In genomic region chr7:144896294-144897218, GRCm38 (mm10) we compare ENCODE assay signal across 8 mouse cellular contexts. TPM values are rescaled to one million over a fixed set of nuclear protein-coding genes. Genes with fewer than 3 reads are reported as not detected.
DNase-seq lines count a peak whose midpoint lies in the region; ATAC-seq and TF ChIP-seq lines count a peak whose summit lies in the region.

Gene Fgf15 (plus strand): TSS chr7:144896531.

- peak within 1 kb of the TSS; percentile 49 for H3K4me3 ChIP-seq in heart, embryonic 11.5 days (ENCODE audit: low read depth, low read length)
- peak within 1 kb of the TSS; percentile 72 for H3K4me3 ChIP-seq in G1E (ENCODE audit: low read depth, low read length)
- peak within 1 kb of the TSS; percentile 53 for H3K4me3 ChIP-seq in forebrain, embryonic 12.5 days (replicated peaks)
- H3K4me3 ChIP-seq in limb, embryonic 11.5 days (ENCODE audit: low read depth, low read length): peak within 1 kb of the TSS; percentile 29
- H3K4me3 ChIP-seq in neural tube, embryonic 13.5 days: peak within 1 kb of the TSS; percentile 46

- H3K27ac ChIP-seq in heart, embryonic 11.5 days (ENCODE audit: low read depth, low read length): no peak within 1 kb of the TSS
- peak within 1 kb of the TSS; percentile 85 for H3K27ac ChIP-seq in forebrain, embryonic 12.5 days
- H3K27ac ChIP-seq in limb, embryonic 11.5 days (replicated peaks; ENCODE audit: low read depth, low read length): no peak within 1 kb of the TSS
- H3K27ac ChIP-seq in neural tube, embryonic 13.5 days (replicated peaks): peak within 1 kb of the TSS; percentile 83

- intact Hi-C loops in heart, postnatal 25 days (cut with DNase I): no loop called here

- under 1% methylated on average over 65 of the region's 65 CpGs for WGBS in heart, embryonic 11.5 days (ENCODE audit: insufficient replicate concordance)
- whole genome bisulfite sequencing in forebrain, embryonic 12.5 days: under 1% methylated on average over 65 of the region's 65 CpGs
- WGBS in limb, embryonic 11.5 days: under 1% methylated on average over 65 of the region's 65 CpGs
- WGBS in neural tube, embryonic 13.5 days: under 1% methylated on average over 65 of the region's 65 CpGs

- peak within 1 kb of the TSS; percentile 40; the same call in 1 of the 2 replicates for H3K9ac ChIP-seq in heart, embryonic 11.5 days (ENCODE audit: low read depth, low read length)
- H3K9ac ChIP-seq in forebrain, embryonic 12.5 days: peak within 1 kb of the TSS; percentile 68
- H3K9ac ChIP-seq in limb, embryonic 11.5 days (ENCODE audit: low read length): peak within 1 kb of the TSS; percentile 8; the same call in 1 of the 2 replicates
- peak within 1 kb of the TSS; percentile 71 for H3K9ac ChIP-seq in neural tube, embryonic 13.5 days

- H3K36me3 ChIP-seq in heart, embryonic 11.5 days (ENCODE audit: control insufficient read depth, insufficient read depth, low read length): no peaks in the 10 kb centered on the region
- peaks cover 55% of the 10 kb centered on the region for H3K36me3 ChIP-seq in G1E (replicated peaks)
- no peaks in the 10 kb centered on the region for H3K36me3 ChIP-seq in forebrain, embryonic 12.5 days (replicated peaks)
- H3K36me3 ChIP-seq in limb, embryonic 11.5 days (ENCODE audit: control insufficient read depth, insufficient read depth, low read length): no peaks in the 10 kb centered on the region; the same call in 1 of the 2 replicates
- H3K36me3 ChIP-seq in neural tube, embryonic 13.5 days: no peaks in the 10 kb centered on the region

- DNase-seq in heart, postnatal 25 days (ENCODE audit: low spot score): no peak
- DNase-seq in G1E (ENCODE audit: low spot score): peak; percentile 83
- peak; percentile 63 for DNase-seq in limb, embryonic 11.5 days (ENCODE audit: low spot score)
- no peak for DNase-seq in adrenal gland, postnatal 25 days
- no peak for DNase-seq in lung, postnatal 10 days

- no peak for TF ChIP-seq CTCF in G1E (IDR thresholded peaks at IDR 0.05; ENCODE audit: low read depth, low read length)

- peaks cover 17% of the 10 kb centered on the region for H3K4me1 ChIP-seq in heart, embryonic 11.5 days (ENCODE audit: control insufficient read depth, insufficient read depth, low read length)
- H3K4me1 ChIP-seq in G1E (ENCODE audit: insufficient read depth, low read depth, low read length): peaks cover 69% of the 10 kb centered on the region
- H3K4me1 ChIP-seq in forebrain, embryonic 12.5 days: peaks cover 49% of the 10 kb centered on the region
- peaks cover 5% of the 10 kb centered on the region for H3K4me1 ChIP-seq in limb, embryonic 11.5 days (ENCODE audit: control insufficient read depth, insufficient read depth, low read length)
- peaks cover 42% of the 10 kb centered on the region for H3K4me1 ChIP-seq in neural tube, embryonic 13.5 days (replicated peaks)

- H3K27me3 ChIP-seq in heart, embryonic 11.5 days (ENCODE audit: control insufficient read depth, insufficient read depth, low read length): peaks cover 59% of the 10 kb centered on the region
- H3K27me3 ChIP-seq in G1E (ENCODE audit: insufficient read depth, low read length): no peaks in the 10 kb centered on the region
- H3K27me3 ChIP-seq in forebrain, embryonic 12.5 days: peaks cover 71% of the 10 kb centered on the region
- peaks cover 50% of the 10 kb centered on the region for H3K27me3 ChIP-seq in limb, embryonic 11.5 days (ENCODE audit: control insufficient read depth, insufficient read depth, low read length)
- peaks cover 50% of the 10 kb centered on the region for H3K27me3 ChIP-seq in neural tube, embryonic 13.5 days

- H3K4me2 ChIP-seq in heart, embryonic 11.5 days: peak within 1 kb of the TSS; percentile 92
- H3K4me2 ChIP-seq in forebrain, embryonic 12.5 days: peak within 1 kb of the TSS; percentile 79
- H3K4me2 ChIP-seq in limb, embryonic 11.5 days (ENCODE audit: low read depth, severe bottlenecking): peak within 1 kb of the TSS; percentile 60
- H3K4me2 ChIP-seq in neural tube, embryonic 13.5 days: peak within 1 kb of the TSS; percentile 80

- 0 out of 2 replicates have a peak, but pooled peaks have one; percentile 20 for ATAC-seq in heart, embryonic 11.5 days (replicated peaks; ENCODE audit: insufficient number of reproducible peaks, low FRiP score, low TSS enrichment)
- peak; percentile 25; the same call in 1 of the 2 replicates for ATAC-seq in G1E (ENCODE audit: extremely low read depth, insufficient number of reproducible peaks, low FRiP score, poor library complexity, severe bottlenecking)
- peak; percentile 24 for ATAC-seq in forebrain, embryonic 12.5 days (ENCODE audit: low FRiP score)
- 0 out of 2 replicates have a peak, but pooled peaks have one; percentile 28 for ATAC-seq in limb, embryonic 11.5 days (ENCODE audit: insufficient number of reproducible peaks, low FRiP score, low TSS enrichment, low read depth)
- 0 out of 2 replicates have a peak, but pooled peaks have one; percentile 14 for ATAC-seq in neural tube, embryonic 13.5 days (ENCODE audit: low read depth)

- H3K9me3 ChIP-seq in heart, embryonic 11.5 days (replicated peaks; ENCODE audit: control insufficient read depth, low read length): no peaks in the 10 kb centered on the region
- no peaks in the 10 kb centered on the region for H3K9me3 ChIP-seq in G1E (replicated peaks)
- no peaks in the 10 kb centered on the region for H3K9me3 ChIP-seq in forebrain, embryonic 12.5 days
- no peaks in the 10 kb centered on the region for H3K9me3 ChIP-seq in limb, embryonic 11.5 days (ENCODE audit: control insufficient read depth, low read length)
- no peaks in the 10 kb centered on the region for H3K9me3 ChIP-seq in neural tube, embryonic 13.5 days

RNA-seq across cellular contexts. Expression of gene Fgf15, which starts in this region (rescaled TPM):
- polyA plus RNA-seq in heart, embryonic 11.5 days (2014; fragmentation: Nextera tagmentation; extraction: Ambion mirVana): 0.11 and 0.13 TPM in 2 replicates
- total RNA-seq in heart, postnatal 25 days (2021): not detected
- total RNA-seq in G1E (2014; fragmentation: Nextera tagmentation): 121 and 129 TPM in 2 replicates
- 34.6 and 38.9 TPM in 2 replicates for total RNA-seq in G1E (2017)
- 39.2 and 48.5 TPM in 2 replicates for polyA plus RNA-seq in G1E (2012)
- polyA plus RNA-seq in forebrain, embryonic 12.5 days (2016; fragmentation: Nextera tagmentation; extraction: Ambion mirVana): 69.9 and 94.0 TPM in 2 replicates
- 0.47 and 0.52 TPM in 2 replicates for polyA plus RNA-seq in limb, embryonic 11.5 days (2014; fragmentation: Nextera tagmentation; extraction: Ambion mirVana)
- 27.4 and 29.1 TPM in 2 replicates for polyA plus RNA-seq in neural tube, embryonic 13.5 days (2015; fragmentation: Nextera tagmentation; extraction: Ambion mirVana)
- not detected in 2 replicates for total RNA-seq in adrenal gland, postnatal 25 days (2021)

Comparison
In these comparisons a context has a peak if more than half of its experiments do, and no peak if none do; other contexts are left out.
1. RNA of gene Fgf15 (total RNA-seq): 34.6 to 129 TPM in G1E; not detected in heart, postnatal 25 days and not detected in adrenal gland, postnatal 25 days; every median in the first group is over 10 times any median in the second.
2. RNA of gene Fgf15 (polyA plus RNA-seq): 69.9 to 94.0 TPM in forebrain, embryonic 12.5 days, 39.2 to 48.5 TPM in G1E and 27.4 to 29.1 TPM in neural tube, embryonic 13.5 days; 0.47 to 0.52 TPM in limb, embryonic 11.5 days and 0.11 to 0.13 TPM in heart, embryonic 11.5 days; every median in the first group is over 10 times any median in the second.
3. Peak in ATAC-seq, H3K4me3 ChIP-seq, H3K9ac ChIP-seq and H3K4me2 ChIP-seq in heart, embryonic 11.5 days; RNA of the gene not detected or under 1 TPM.
4. Peak in DNase-seq, ATAC-seq, H3K4me3 ChIP-seq, H3K9ac ChIP-seq and H3K4me2 ChIP-seq in limb, embryonic 11.5 days; RNA of the gene not detected or under 1 TPM.
5. H3K27ac ChIP-seq: peak in forebrain, embryonic 12.5 days (single experiment) and neural tube, embryonic 13.5 days (single experiment); none in heart, embryonic 11.5 days (single experiment) and limb, embryonic 11.5 days (single experiment).
6. H3K9ac ChIP-seq: peak in every context shown above with its lines; median percentile 71 in neural tube, embryonic 13.5 days; 68 in forebrain, embryonic 12.5 days; 40 in heart, embryonic 11.5 days; 8 in limb, embryonic 11.5 days.
7. Peak in every context shown above with its lines, with median percentiles within 50 percentile points of each other: ATAC-seq, H3K4me2 ChIP-seq and H3K4me3 ChIP-seq.